Mouse (Mus musculus): ENCODE data around the gene Slc22a4.

GRCm38 (mm10) chr11:54065915-54066178 is 38.0 kb upstream of the Slc22a4 start:
- TF ChIP-seq CTCF (IDR thresholded peaks at IDR 0.05; ENCODE audit: insufficient read depth, low read length): no peak
- TF ChIP-seq POLR2A (IDR thresholded peaks at IDR 0.05; ENCODE audit: borderline replicate concordance, extremely low read depth, low read depth, low read length): no peak
